Mouse (Mus musculus): ENCODE data around the gene Zkscan5.

DNA sequence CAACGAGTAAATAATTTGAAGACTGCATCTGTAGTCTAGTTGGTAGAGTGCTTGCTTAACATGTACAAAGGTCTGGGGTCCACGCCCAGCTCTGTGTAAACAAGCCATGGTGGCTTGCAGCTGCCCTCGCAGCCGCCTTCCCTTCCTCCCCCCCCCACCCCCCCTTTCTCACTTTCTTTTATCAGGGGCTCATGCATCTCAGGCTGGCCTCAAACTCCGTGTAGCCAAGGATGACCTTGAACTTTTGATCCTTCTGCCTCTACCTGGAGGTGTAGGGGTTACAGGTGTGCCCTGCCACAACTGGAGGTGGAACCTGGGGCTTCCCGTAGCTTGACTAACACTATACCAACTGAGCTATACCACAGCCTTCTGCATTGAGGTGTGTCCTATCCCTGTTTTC lies 13.4 kb downstream of the Zkscan5 start:
- no peak for TF ChIP-seq CTCF (IDR thresholded peaks at IDR 0.05; ENCODE audit: low read depth, low read length)
- no peak for TF ChIP-seq POLR2A (IDR thresholded peaks at IDR 0.05; ENCODE audit: insufficient read depth, low read length)

Measured in ES-Bruce4 (cell line).